Mouse (Mus musculus) kidney, adult 2 months (tissue): ENCODE data around the gene Abat.

Experiments used
- CTCF ChIP-seq: fragments of 200-500 bp; conservative IDR thresholded peaks from 2 replicates; pipeline ENCODE4 v1.5.1; 2011; ENCODE audit warnings: low read depth, mild to moderate bottlenecking, control low read depth, low read length, moderate library complexity, mixed read lengths; ENCODE audit not compliant: insufficient read depth, insufficient read length
- POLR2A ChIP-seq: fragments of 200-500 bp; IDR thresholded peaks from one replicate; pipeline ENCODE4 v1.6.1; 2011; ENCODE audit warnings: low read depth, low read length, control low read depth

GRCm38 (mm10) chr16:8667814-8668213 is 154.6 kb downstream of the Abat start:
- TF ChIP-seq POLR2A: no peak
- no peak for TF ChIP-seq CTCF
